Mouse (Mus musculus) spleen, adult 10 weeks (tissue): Measurements from ENCODE around the gene Syde2. TPM values are rescaled to one million over a fixed set of nuclear protein-coding genes. Genes with fewer than 3 reads are reported as not detected.

Experiments used
- polyA plus RNA-seq: library from polyadenylated mRNA; stranded (reverse); fragments of 350-450 nt; fragmentation: Illumina TruSeq; extraction: RNeasy Lipid Tissue Mini Kit (QIAGEN cat#74804); gene quantifications from one replicate; pipeline ENCODE4 v1.2.3, GENCODE M21; 2015; ENCODE audit warnings: low replicate concordance; ENCODE audit not compliant: insufficient read depth

Syde2 gene
- 1.0 TPM for polyA plus RNA-seq

GRCm38 (mm10) chr3:145987268-145987969 lies at the start of gene Syde2:
Gene Syde2 (plus strand): TSS chr3:145987870.

Other genes starting within 250 kb of the Syde2 start
- gene Ddah1, start 229.2 kb upstream of the Syde2 start, polyA plus RNA-seq = 1.0 TPM
- 69.6 TPM for gene Bcl10, start 65.1 kb upstream of the Syde2 start, polyA plus RNA-seq
- gene 2410004B18Rik, start 49.9 kb upstream of the Syde2 start, polyA plus RNA-seq = 41.5 TPM
- not detected for gene Wdr63, start 120.3 kb downstream of the Syde2 start, polyA plus RNA-seq
- 15.9 TPM for gene Mcoln3, start 129.6 kb downstream of the Syde2 start, polyA plus RNA-seq
- 47.5 TPM for gene Mcoln2, start 162.0 kb downstream of the Syde2 start, polyA plus RNA-seq
- 0.93 TPM for gene Lpar3, start 233.1 kb downstream of the Syde2 start, polyA plus RNA-seq